Mouse (Mus musculus): ENCODE data around the gene Pcdh7. TPM values are rescaled to one million over a fixed set of nuclear protein-coding genes. Genes with fewer than 3 reads are reported as not detected.

Pcdh7 gene
- total and polyA plus RNA-seq, 3 experiments, result 22.3 to 127 (median 61.2) TPM

- Histone ChIP-seq H3K36me3 (replicated peaks) (no peaks in the 10 kb centered on the region), H3K9me3 (replicated peaks) (no peaks in the 10 kb centered on the region), H3K27me3 (ENCODE audit: insufficient read depth, low read length) (no peaks in the 10 kb centered on the region), H3K4me3 (ENCODE audit: low read depth, low read length) (no peak overlapping the region), H3K4me1 (ENCODE audit: insufficient read depth, low read depth, low read length) (no peaks in the 10 kb centered on the region)
- no peak for ATAC-seq (ENCODE audit: extremely low read depth, insufficient number of reproducible peaks, low FRiP score, poor library complexity, severe bottlenecking)
- DNase-seq (ENCODE audit: low spot score), result no peak
- TF ChIP-seq TAL1 (conservative IDR thresholded peaks at IDR 0.05; ENCODE audit: low read depth, low read length), result no peak
- no peak for TF ChIP-seq CTCF (IDR thresholded peaks at IDR 0.05; ENCODE audit: low read depth, low read length)
- no peak for TF ChIP-seq GATA1 (IDR thresholded peaks at IDR 0.05; ENCODE audit: borderline replicate concordance, low read length)
- no peak for TF ChIP-seq GATA2 (IDR thresholded peaks at IDR 0.05; ENCODE audit: borderline replicate concordance, low read depth, low read length)
- no peak for TF ChIP-seq POLR2AphosphoS5 (IDR thresholded peaks at IDR 0.05; ENCODE audit: insufficient replicate concordance, low read depth, low read length)
Measured at GRCm38 (mm10) chr5:57870727-57871126, 153.0 kb downstream of the Pcdh7 start.

- no peaks in the 10 kb centered on the region for H3K27me3 ChIP-seq (ENCODE audit: insufficient read depth, low read length)
- no peak overlapping the region for H3K4me3 ChIP-seq (ENCODE audit: low read depth, low read length)
- H3K36me3 ChIP-seq (replicated peaks), result no peaks in the 10 kb centered on the region
- TF ChIP-seq POLR2AphosphoS5 (IDR thresholded peaks at IDR 0.05; ENCODE audit: insufficient replicate concordance, low read depth, low read length) (no peak), CTCF (IDR thresholded peaks at IDR 0.05; ENCODE audit: low read depth, low read length) (no peak), GATA2 (IDR thresholded peaks at IDR 0.05; ENCODE audit: borderline replicate concordance, low read depth, low read length) (no peak), GATA1 (IDR thresholded peaks at IDR 0.05; ENCODE audit: borderline replicate concordance, low read length) (no peak), TAL1 (conservative IDR thresholded peaks at IDR 0.05; ENCODE audit: low read depth, low read length) (no peak)
- no peaks in the 10 kb centered on the region for H3K4me1 ChIP-seq (ENCODE audit: insufficient read depth, low read depth, low read length)
- DNase-seq (ENCODE audit: low spot score), result no peak
- H3K9me3 ChIP-seq (replicated peaks), result no peaks in the 10 kb centered on the region
- no peak for ATAC-seq (ENCODE audit: extremely low read depth, insufficient number of reproducible peaks, low FRiP score, poor library complexity, severe bottlenecking)
Measured at GRCm38 (mm10) chr5:57884982-57885381, 167.2 kb downstream of the Pcdh7 start.

GRCm38 (mm10) chr5:57899018-57899614, 181.3 kb downstream of the Pcdh7 start:
- no peaks in the 10 kb centered on the region for H3K9me3 ChIP-seq (replicated peaks)
- peak overlapping the region; percentile 50; the same call in 1 of the 2 replicates for H3K4me3 ChIP-seq (ENCODE audit: low read depth, low read length)
- no peak for TF ChIP-seq GATA1 (IDR thresholded peaks at IDR 0.05; ENCODE audit: borderline replicate concordance, low read length)
- TF ChIP-seq CTCF (IDR thresholded peaks at IDR 0.05; ENCODE audit: low read depth, low read length), result no peak
- TF ChIP-seq POLR2AphosphoS5 (IDR thresholded peaks at IDR 0.05; ENCODE audit: insufficient replicate concordance, low read depth, low read length), result no peak
- no peak for TF ChIP-seq GATA2 (IDR thresholded peaks at IDR 0.05; ENCODE audit: borderline replicate concordance, low read depth, low read length)
- peak; percentile 69 for TF ChIP-seq TAL1 (conservative IDR thresholded peaks at IDR 0.05; ENCODE audit: low read depth, low read length)
- DNase-seq (ENCODE audit: low spot score) (peak; percentile 13), ATAC-seq (ENCODE audit: extremely low read depth, insufficient number of reproducible peaks, low FRiP score, poor library complexity, severe bottlenecking) (peak; percentile 99)
- no peaks in the 10 kb centered on the region for H3K27me3 ChIP-seq (ENCODE audit: insufficient read depth, low read length)
- H3K36me3 ChIP-seq (replicated peaks), result no peaks in the 10 kb centered on the region
- peaks cover 21% of the 10 kb centered on the region for H3K4me1 ChIP-seq (ENCODE audit: insufficient read depth, low read depth, low read length)

- Histone ChIP-seq H3K4me1 (ENCODE audit: insufficient read depth, low read depth, low read length) (peaks cover 24% of the 10 kb centered on the region), H3K36me3 (replicated peaks) (no peaks in the 10 kb centered on the region), H3K27me3 (ENCODE audit: insufficient read depth, low read length) (no peaks in the 10 kb centered on the region), H3K4me3 (ENCODE audit: low read depth, low read length) (no peak overlapping the region), H3K9me3 (replicated peaks) (no peaks in the 10 kb centered on the region)
- ATAC-seq (ENCODE audit: extremely low read depth, insufficient number of reproducible peaks, low FRiP score, poor library complexity, severe bottlenecking) (peak; percentile 71), DNase-seq (ENCODE audit: low spot score) (no peak)
- TF ChIP-seq POLR2AphosphoS5 (IDR thresholded peaks at IDR 0.05; ENCODE audit: insufficient replicate concordance, low read depth, low read length) (no peak), GATA1 (IDR thresholded peaks at IDR 0.05; ENCODE audit: borderline replicate concordance, low read length) (no peak), CTCF (IDR thresholded peaks at IDR 0.05; ENCODE audit: low read depth, low read length) (no peak), GATA2 (IDR thresholded peaks at IDR 0.05; ENCODE audit: borderline replicate concordance, low read depth, low read length) (no peak), TAL1 (conservative IDR thresholded peaks at IDR 0.05; ENCODE audit: low read depth, low read length) (no peak)
Measured at GRCm38 (mm10) chr5:57907218-57907617, 189.5 kb downstream of the Pcdh7 start.

- no peak for ATAC-seq (ENCODE audit: extremely low read depth, insufficient number of reproducible peaks, low FRiP score, poor library complexity, severe bottlenecking)
- no peaks in the 10 kb centered on the region for H3K27me3 ChIP-seq (ENCODE audit: insufficient read depth, low read length)
- TF ChIP-seq CTCF (IDR thresholded peaks at IDR 0.05; ENCODE audit: low read depth, low read length) (no peak), POLR2AphosphoS5 (IDR thresholded peaks at IDR 0.05; ENCODE audit: insufficient replicate concordance, low read depth, low read length) (no peak), GATA2 (IDR thresholded peaks at IDR 0.05; ENCODE audit: borderline replicate concordance, low read depth, low read length) (no peak), GATA1 (IDR thresholded peaks at IDR 0.05; ENCODE audit: borderline replicate concordance, low read length) (no peak), TAL1 (conservative IDR thresholded peaks at IDR 0.05; ENCODE audit: low read depth, low read length) (no peak)
- H3K9me3 ChIP-seq (replicated peaks), result no peaks in the 10 kb centered on the region
- H3K4me1 ChIP-seq (ENCODE audit: insufficient read depth, low read depth, low read length), result no peaks in the 10 kb centered on the region
- no peaks in the 10 kb centered on the region for H3K36me3 ChIP-seq (replicated peaks)
- no peak for DNase-seq (ENCODE audit: low spot score)
- no peak overlapping the region for H3K4me3 ChIP-seq (ENCODE audit: low read depth, low read length)
Measured at GRCm38 (mm10) chr5:57921140-57921539, 203.4 kb downstream of the Pcdh7 start.

- DNase-seq (ENCODE audit: low spot score) (no peak), ATAC-seq (ENCODE audit: extremely low read depth, insufficient number of reproducible peaks, low FRiP score, poor library complexity, severe bottlenecking) (no peak)
- TF ChIP-seq GATA2 (IDR thresholded peaks at IDR 0.05; ENCODE audit: borderline replicate concordance, low read depth, low read length), result no peak
- no peak for TF ChIP-seq GATA1 (IDR thresholded peaks at IDR 0.05; ENCODE audit: borderline replicate concordance, low read length)
- TF ChIP-seq TAL1 (conservative IDR thresholded peaks at IDR 0.05; ENCODE audit: low read depth, low read length), result no peak
- no peak for TF ChIP-seq CTCF (IDR thresholded peaks at IDR 0.05; ENCODE audit: low read depth, low read length)
- no peak for TF ChIP-seq POLR2AphosphoS5 (IDR thresholded peaks at IDR 0.05; ENCODE audit: insufficient replicate concordance, low read depth, low read length)
- H3K4me3 ChIP-seq (ENCODE audit: low read depth, low read length), result no peak overlapping the region
- no peaks in the 10 kb centered on the region for H3K36me3 ChIP-seq (replicated peaks)
- no peaks in the 10 kb centered on the region for H3K9me3 ChIP-seq (replicated peaks)
- no peaks in the 10 kb centered on the region for H3K27me3 ChIP-seq (ENCODE audit: insufficient read depth, low read length)
- H3K4me1 ChIP-seq (ENCODE audit: insufficient read depth, low read depth, low read length), result no peaks in the 10 kb centered on the region
Measured at GRCm38 (mm10) chr5:57931331-57931730, 213.6 kb downstream of the Pcdh7 start.
